Comparison of ENCODE assay signal across 7 mouse cellular contexts in the genomic region with DNA sequence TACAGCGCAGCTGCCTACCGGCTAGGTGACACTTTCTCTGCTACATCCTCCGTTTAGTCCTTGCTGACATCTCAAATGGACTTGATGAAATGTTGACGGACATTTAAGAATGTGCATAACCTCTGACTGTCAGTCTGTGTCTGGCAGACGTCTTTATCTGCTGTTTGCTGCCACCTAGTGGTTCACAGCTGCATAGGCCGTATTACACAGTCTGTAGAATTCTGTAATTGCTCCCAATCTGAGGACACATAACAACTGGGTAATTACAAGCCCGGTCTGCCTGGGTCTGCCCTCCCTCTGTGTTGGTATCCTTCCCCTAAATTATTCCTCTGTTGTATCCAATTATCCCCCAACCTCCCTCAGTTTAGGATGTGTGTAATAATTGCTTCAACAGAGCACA. TPM values are rescaled to one million over a fixed set of nuclear protein-coding genes. Genes with fewer than 3 reads are reported as not detected.
DNase-seq lines count a peak whose midpoint lies in the region; ATAC-seq lines count a peak whose summit lies in the region.

No protein-coding gene starts in this region.

- peak; percentile 65 for ATAC-seq in cerebellum, adult (ENCODE audit: insufficient number of reproducible peaks, low FRiP score, low TSS enrichment)
- ATAC-seq in forebrain, embryonic 14.5 days = peak; percentile 84
- peak; percentile 78 for ATAC-seq in hindbrain, embryonic 15.5 days (ENCODE audit: low FRiP score, low read depth)

- H3K27me3 ChIP-seq in forebrain, embryonic 14.5 days (replicated peaks; ENCODE audit: control insufficient read depth, insufficient read depth, low read length) = no peaks in the 10 kb centered on the region
- 0 out of 2 replicates have a peak, but pooled peaks cover 4% of the 10 kb centered on the region for H3K27me3 ChIP-seq in hindbrain, embryonic 15.5 days

- 5% methylated on average over 7 of the region's 7 CpGs for WGBS in forebrain, embryonic 14.5 days
- 11% methylated on average over 7 of the region's 7 CpGs for WGBS in hindbrain, embryonic 15.5 days

- no peak overlapping the region for H3K27ac ChIP-seq in forebrain, embryonic 14.5 days (ENCODE audit: low read depth, low read length)
- no peak overlapping the region for H3K27ac ChIP-seq in hindbrain, embryonic 15.5 days (replicated peaks)

- no peak overlapping the region for H3K4me3 ChIP-seq in forebrain, embryonic 14.5 days (ENCODE audit: low read depth, low read length)
- no peak overlapping the region for H3K4me3 ChIP-seq in hindbrain, embryonic 15.5 days

- H3K36me3 ChIP-seq in forebrain, embryonic 14.5 days (ENCODE audit: control insufficient read depth, insufficient read depth, low read length) = no peaks in the 10 kb centered on the region
- H3K36me3 ChIP-seq in hindbrain, embryonic 15.5 days = no peaks in the 10 kb centered on the region

- H3K4me2 ChIP-seq in forebrain, embryonic 14.5 days (ENCODE audit: low read length) = no peak overlapping the region
- no peak overlapping the region for H3K4me2 ChIP-seq in hindbrain, embryonic 15.5 days

- no peak overlapping the region for H3K9ac ChIP-seq in forebrain, embryonic 14.5 days (ENCODE audit: low read length)
- H3K9ac ChIP-seq in hindbrain, embryonic 15.5 days = no peak overlapping the region

- no peaks in the 10 kb centered on the region for H3K9me3 ChIP-seq in forebrain, embryonic 14.5 days (replicated peaks; ENCODE audit: control insufficient read depth, low read length)
- H3K9me3 ChIP-seq in hindbrain, embryonic 15.5 days = no peaks in the 10 kb centered on the region

- DNase-seq in R1 (ENCODE audit: low read depth, low spot score) = peak; percentile 63
- peak; percentile 90 for DNase-seq in forebrain, embryonic 14.5 days (ENCODE audit: low spot score)
- peak; percentile 77 to 81 for DNase-seq in layer of hippocampus, postnatal 10 days (ENCODE audit: low spot score in 2 of 2)
- peak; percentile 71 for DNase-seq in mesoderm, embryonic 11.5 days (ENCODE audit: low read depth, low spot score)
- DNase-seq in right cerebral cortex, postnatal 36 days (ENCODE audit: low spot score in 2 of 2) = peak; percentile 38 to 46

- H3K4me1 ChIP-seq in forebrain, embryonic 14.5 days (ENCODE audit: control insufficient read depth, insufficient read depth, low read length) = no peaks in the 10 kb centered on the region
- peaks cover 3% of the 10 kb centered on the region; the same call in 1 of the 2 replicates for H3K4me1 ChIP-seq in hindbrain, embryonic 15.5 days (replicated peaks)

RNA-seq across cellular contexts. Expression of gene Gm17087, which starts 31.0 kb away (rescaled TPM):
- polyA plus RNA-seq in forebrain, embryonic 14.5 days (2014; fragmentation: Nextera tagmentation; extraction: Ambion mirVana) = not detected in 2 replicates
- not detected in 2 replicates for polyA plus RNA-seq in hindbrain, embryonic 15.5 days (2015; fragmentation: Nextera tagmentation; extraction: Ambion mirVana)
- total RNA-seq in layer of hippocampus, postnatal 10 days (2021) = not detected
